In the genomic region with DNA sequence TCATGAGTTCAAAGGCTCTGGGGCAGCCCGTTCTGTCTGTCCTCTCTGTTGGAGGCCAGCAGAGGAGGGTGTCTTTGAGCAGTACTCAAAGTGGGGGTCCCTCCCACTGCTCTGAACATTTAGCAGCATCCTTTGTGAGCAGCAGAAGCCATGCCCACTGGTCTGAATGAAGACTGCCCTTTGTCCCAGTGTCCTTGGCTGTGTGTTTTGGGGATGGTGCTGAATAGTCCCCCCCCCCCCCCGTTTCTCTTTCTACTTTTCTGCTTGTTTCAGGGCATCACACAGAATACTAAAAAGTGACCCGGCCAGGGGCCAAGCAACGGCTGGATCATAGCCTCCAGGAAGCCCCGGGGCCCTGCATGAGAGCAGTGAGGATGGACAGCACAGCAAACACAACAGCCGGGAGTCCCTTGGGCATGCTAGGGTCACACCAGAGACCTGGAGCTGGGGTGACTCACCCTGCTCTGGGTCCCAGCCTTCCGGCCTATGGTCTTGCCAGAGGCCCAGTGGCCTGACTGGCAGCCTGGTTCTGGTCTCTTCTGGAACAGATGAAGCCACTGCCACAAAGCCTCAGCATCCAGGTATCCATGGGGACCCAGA, we compare ENCODE assay signal across 16 mouse cellular contexts. TPM values are rescaled to one million over a fixed set of nuclear protein-coding genes. Genes with fewer than 3 reads are reported as not detected.
DNase-seq lines count a peak whose midpoint lies in the region; ATAC-seq lines count a peak whose summit lies in the region.
"Had no signal": no experiment of that assay in that cellular context is flagged by ENCODE, and none has a peak within 500 bp of the region (broad histone marks: within the 10 kb centered on the region; RNA-seq: fewer than 3 reads in every experiment).

No protein-coding gene starts in this region.

- no peaks in the 10 kb centered on the region for H3K9me3 ChIP-seq in hindbrain, embryonic 10.5 days
- no peaks in the 10 kb centered on the region for H3K9me3 ChIP-seq in hindbrain, embryonic 13.5 days

- H3K27me3 ChIP-seq in hindbrain, embryonic 10.5 days (ENCODE audit: insufficient read depth, poor library complexity, severe bottlenecking), result peaks cover 46% of the 10 kb centered on the region
- peaks cover 20% of the 10 kb centered on the region for H3K27me3 ChIP-seq in hindbrain, embryonic 13.5 days

- no peak overlapping the region for H3K4me3 ChIP-seq in hindbrain, embryonic 10.5 days
- no peak overlapping the region for H3K4me3 ChIP-seq in hindbrain, embryonic 13.5 days

- WGBS in hindbrain, embryonic 10.5 days, result 42% methylated on average over 7 of the region's 7 CpGs
- WGBS in hindbrain, embryonic 13.5 days, result 42% methylated on average over 7 of the region's 7 CpGs

- H3K4me2 ChIP-seq in hindbrain, embryonic 13.5 days, result no peak overlapping the region

- DNase-seq in cerebellum, adult 9-11 months, result peak; percentile 21
- no peak for DNase-seq in cerebellum, postnatal 4 days (ENCODE audit: low spot score in 2 of 2)
- no peak for DNase-seq in hindbrain, embryonic 10.5 days (ENCODE audit: low spot score)
- DNase-seq in 3134 (ENCODE audit: extremely low read depth, insufficient read length, low spot score), result peak; percentile 68
- peak; percentile 48 to 50 for DNase-seq in layer of hippocampus, adult 8-10 months (ENCODE audit: low spot score in 2 of 2)
- no peak for DNase-seq in lung, postnatal 25 days (ENCODE audit: low spot score)
- DNase-seq in kidney, postnatal 4 days, result no peak
- DNase-seq: B cell, adult 2 months; kidney, adult 2 months had no signal

- ATAC-seq in hindbrain, embryonic 13.5 days (ENCODE audit: low FRiP score), result no peak

- H3K9ac ChIP-seq in hindbrain, embryonic 13.5 days, result no peak overlapping the region

- peaks cover 67% of the 10 kb centered on the region for H3K4me1 ChIP-seq in hindbrain, embryonic 10.5 days (replicated peaks)
- peaks cover 59% of the 10 kb centered on the region for H3K4me1 ChIP-seq in hindbrain, embryonic 13.5 days (replicated peaks)

- no peaks in the 10 kb centered on the region for H3K36me3 ChIP-seq in hindbrain, embryonic 10.5 days
- H3K36me3 ChIP-seq in hindbrain, embryonic 13.5 days, result no peaks in the 10 kb centered on the region

- H3K27ac ChIP-seq in hindbrain, embryonic 10.5 days, result peak overlapping the region; percentile 79
- no peak overlapping the region for H3K27ac ChIP-seq in hindbrain, embryonic 13.5 days

RNA-seq across cellular contexts. Expression of gene B230104I21Rik, which starts 58.3 kb away (rescaled TPM):
- polyA plus RNA-seq in hindbrain, embryonic 10.5 days (2016; fragmentation: Nextera tagmentation; extraction: Ambion mirVana), result not detected in 2 replicates
- polyA plus RNA-seq in hindbrain, embryonic 13.5 days (2015; fragmentation: Nextera tagmentation; extraction: Ambion mirVana), result not detected in 2 replicates
- total RNA-seq in layer of hippocampus, adult 8-10 months (2022), result under 1 TPM in 2 of 4 experiments, not detected in 2; 0.64 to 0.94 TPM
- total RNA-seq: gastrocnemius, postnatal 14 days; megakaryocyte-erythroid progenitor cell, adult 5-6 weeks; MEL had no signal
- polyA plus RNA-seq: kidney, adult 2 months; lung, adult 2 months; neural tube, embryonic 14.5 days; small intestine, adult 2 months had no signal

Comparison
In these comparisons a context has a peak if more than half of its experiments do, and no peak if none do; other contexts are left out.
1. DNase-seq: peak in cerebellum, adult 9-11 months (single experiment), 3134 (single experiment) and layer of hippocampus, adult 8-10 months (2 of 2); none in cerebellum, postnatal 4 days (0 of 2), hindbrain, embryonic 10.5 days (single experiment), lung, postnatal 25 days (single experiment) and kidney, postnatal 4 days (0 of 2).